ENCODE assay signal across 1 mouse cellular context in genomic region chr3:90049691-90050090, GRCm38 (mm10).
TF ChIP-seq lines count a peak whose summit lies in the region.

No protein-coding gene starts in this region.

TF ChIP-seq in MEL, 35 proteins besides CTCF, POLR2A, EP300 and RAD21 (continued from another document):
- TF ChIP-seq MYB (IDR thresholded peaks at IDR 0.05; ENCODE audit: low read depth, low read length) = 0 out of 2 replicates have a peak, but pooled peaks have one; percentile 20
